Mouse (Mus musculus) granulocyte monocyte progenitor cell, adult 5-6 weeks (primary cell): ENCODE measurements around the gene Magohb. TPM values are rescaled to one million over a fixed set of nuclear protein-coding genes. Genes with fewer than 3 reads are reported as not detected.
A peak's percentile ranks its signal among the peaks of the same experiment; 100 is the strongest.

Source experiments
- ATAC-seq: replicated peaks from 2 replicates; pipeline ENCODE4 v1.8.0; 2016; ENCODE audit warnings: mild to moderate bottlenecking, moderate TSS enrichment, inconsistent platforms; ENCODE audit not compliant: poor library complexity, severe bottlenecking
- total RNA-seq, 2 experiments: library from RNA; stranded (forward) in 1 of 2; stranded (reverse) in 1 of 2; fragments of 200-712, 200-1000 nt in 1 of 2; fragments of >200 nt in 1 of 2; fragmentation: Nextera tagmentation in 1 of 2; gene quantifications; 2 replicates each; pipeline ENCODE4 v1.2.3; 2014 to 2017

The Magohb gene
- total RNA-seq (2014; fragmentation: Nextera tagmentation) (41.2 and 78.1 TPM in 2 replicates), total RNA-seq (2017) (38.8 and 64.4 TPM in 2 replicates)

GRCm38 (mm10) chr6:131292991-131293788 lies at the start of gene Magohb:
Magohb (minus strand) TSS chr6:131293244.
- peak; percentile 89 for ATAC-seq

GRCm38 (mm10) chr6:131340082-131340481 lies 47.0 kb upstream of the Magohb start:
- ATAC-seq, result no peak

- ATAC-seq, result no peak
These were observed 46.3 kb upstream of the Magohb start for GRCm38 (mm10) chr6:131339309-131339708.

GRCm38 (mm10) chr6:131338787-131339186 lies 45.7 kb upstream of the Magohb start:
- ATAC-seq, result no peak

GRCm38 (mm10) chr6:131327076-131327475 lies 34.0 kb upstream of the Magohb start:
- ATAC-seq, result no peak

- ATAC-seq, result no peak
These were observed 29.0 kb upstream of the Magohb start for GRCm38 (mm10) chr6:131321854-131322639.

- no peak; the same call in 1 of the 2 replicates for ATAC-seq
These were observed 23.4 kb upstream of the Magohb start for GRCm38 (mm10) chr6:131316155-131317101.

GRCm38 (mm10) chr6:131308031-131308430 lies 15.0 kb upstream of the Magohb start:
- peak; percentile 75 for ATAC-seq

GRCm38 (mm10) chr6:131304776-131305175 lies 11.7 kb upstream of the Magohb start:
- ATAC-seq, result no peak

GRCm38 (mm10) chr6:131298531-131298930 lies 5.5 kb upstream of the Magohb start:
- ATAC-seq, result peak; percentile 81

- no peak for ATAC-seq
These were observed 1.5 kb upstream of the Magohb start for GRCm38 (mm10) chr6:131294435-131295112.

GRCm38 (mm10) chr6:131293916-131294315 lies 872 bp upstream of the Magohb start:
- ATAC-seq, result no peak

GRCm38 (mm10) chr6:131292276-131292990 lies 611 bp downstream of the Magohb start:
- peak; percentile 8; the same call in 1 of the 2 replicates for ATAC-seq

GRCm38 (mm10) chr6:131290430-131290829 lies 2.6 kb downstream of the Magohb start:
- peak; percentile 61 for ATAC-seq

GRCm38 (mm10) chr6:131278160-131278559 lies 14.9 kb downstream of the Magohb start:
- ATAC-seq, result peak; percentile 69

GRCm38 (mm10) chr6:131276659-131277058 lies 16.4 kb downstream of the Magohb start:
- ATAC-seq, result peak; percentile 24; the same call in 1 of the 2 replicates

GRCm38 (mm10) chr6:131272311-131272710 lies 20.7 kb downstream of the Magohb start:
- ATAC-seq, result peak; percentile 40

- ATAC-seq, result peak; percentile 17; the same call in 1 of the 2 replicates
These were observed 22.7 kb downstream of the Magohb start for GRCm38 (mm10) chr6:131270312-131270711.

GRCm38 (mm10) chr6:131269599-131269998 lies 23.4 kb downstream of the Magohb start:
- peak; percentile 97 for ATAC-seq
